Mouse (Mus musculus) MN1 (cell line): ENCODE results near the gene Olig1.

ENCODE experiments used
- DNase-seq: peaks from one replicate; pipeline ENCODE4 v3.0.0-alpha.2; 2016; ENCODE audit warnings: low spot score

The Olig1 gene

GRCm38 (mm10) chr16:91309872-91310271, 40.3 kb downstream of the Olig1 start:
- DNase-seq = no peak

GRCm38 (mm10) chr16:91312921-91313320, 43.3 kb downstream of the Olig1 start:
- no peak for DNase-seq

GRCm38 (mm10) chr16:91314114-91314775, 44.7 kb downstream of the Olig1 start:
- peak; percentile 42 for DNase-seq

- no peak for DNase-seq
These were observed 50.6 kb downstream of the Olig1 start for GRCm38 (mm10) chr16:91320191-91320590.

- DNase-seq = no peak
These were observed 51.0 kb downstream of the Olig1 start for GRCm38 (mm10) chr16:91320608-91321007.
